Mouse (Mus musculus): ENCODE data around the gene Hipk4. TPM values are rescaled to one million over a fixed set of nuclear protein-coding genes. Genes with fewer than 3 reads are reported as not detected.

Gene Hipk4
- total and polyA plus RNA-seq, 3 experiments: 0.09 to 0.16 TPM; not detected in 1

DNA sequence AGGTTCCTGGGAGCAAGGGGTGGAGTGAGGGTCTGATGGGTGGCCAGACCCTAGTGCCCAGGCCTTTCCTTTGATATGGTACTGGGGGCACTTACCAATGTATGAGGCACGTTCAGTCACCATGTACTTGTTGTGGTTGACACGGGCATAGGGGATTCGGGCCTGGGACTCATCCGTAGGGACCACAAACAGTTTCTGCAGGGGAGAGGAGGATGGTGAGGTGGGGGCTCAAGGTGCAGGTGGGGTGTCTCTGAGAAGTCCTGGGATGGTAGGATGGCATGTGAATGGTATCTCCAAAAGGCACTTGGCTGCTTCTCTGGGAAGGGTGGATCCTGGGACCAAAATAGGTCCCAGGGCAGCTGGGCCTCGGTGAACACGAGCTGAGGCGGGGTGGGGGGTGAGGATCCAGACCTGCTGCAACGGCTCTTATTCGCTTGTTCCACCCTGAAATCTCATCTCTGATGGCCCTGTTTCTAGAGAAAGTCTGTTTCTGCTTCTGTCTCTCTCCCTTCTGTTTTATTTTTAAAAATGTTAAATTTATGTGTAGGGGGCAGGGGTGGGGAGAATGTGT is 9.5 kb downstream of the Hipk4 start:
- H3K4me2 ChIP-seq (ENCODE audit: insufficient read depth, low read depth, poor library complexity, severe bottlenecking): no peak overlapping the region
- H3K36me3 ChIP-seq (replicated peaks in 1 of 2; ENCODE audit: control insufficient read depth in 1 of 2, insufficient read depth in 1 of 2, low read length in 1 of 2): peaks cover 18 to 37% of the 10 kb centered on the region in 2 experiments
- no peak overlapping the region for H3K27ac ChIP-seq (ENCODE audit: insufficient read depth, low read depth)
- H3K79me2 ChIP-seq (replicated peaks; ENCODE audit: control insufficient read depth, extremely low read depth, insufficient read depth, poor library complexity, severe bottlenecking): no peaks in the 10 kb centered on the region
- TF ChIP-seq USF1 (IDR thresholded peaks at IDR 0.05; ENCODE audit: low read depth, low read length) (no peak), ETS1 (conservative IDR thresholded peaks at IDR 0.05; ENCODE audit: low read depth, low read length) (no peak), JUN (IDR thresholded peaks at IDR 0.05; ENCODE audit: insufficient read depth, low read depth, low read length) (no peak), CHD2 (IDR thresholded peaks at IDR 0.05; ENCODE audit: low read length) (no peak), TBP (conservative IDR thresholded peaks at IDR 0.05; ENCODE audit: low read depth, low read length) (no peak), ELF1 (IDR thresholded peaks at IDR 0.05; ENCODE audit: low read depth, low read length) (no peak)
- in situ Hi-C loops (cut with MboI; ENCODE audit: low pct_ligation_motif_present, low pct_unique_long_range_greater_than_20kb, low sequenced_read_pairs) (no loop called here), dilution Hi-C loops (cut with MboI; ENCODE audit: extremely low pct_ligation_motif_present, extremely low pct_unique_long_range_greater_than_20kb, low sequenced_read_pairs) (no loop called here)
- peaks cover 2 to 10% of the 10 kb centered on the region in 2 experiments; a peak in 1 of 4 replicates for H3K4me1 ChIP-seq (ENCODE audit: control insufficient read depth in 1 of 2, insufficient read depth in 2 of 2)
- no peak overlapping the region for H3K4me3 ChIP-seq (replicated peaks in 1 of 3; ENCODE audit: low read depth in 2 of 3, low read length in 2 of 3, poor library complexity in 1 of 3)
- DNase-seq (ENCODE audit: extremely low read depth): no peak
- no peak overlapping the region for H3K9ac ChIP-seq (ENCODE audit: insufficient read depth, low read depth)
- no peaks in the 10 kb centered on the region for H3K27me3 ChIP-seq (replicated peaks)
- no peaks in the 10 kb centered on the region for H3K9me3 ChIP-seq (replicated peaks; ENCODE audit: low read length)

DNA sequence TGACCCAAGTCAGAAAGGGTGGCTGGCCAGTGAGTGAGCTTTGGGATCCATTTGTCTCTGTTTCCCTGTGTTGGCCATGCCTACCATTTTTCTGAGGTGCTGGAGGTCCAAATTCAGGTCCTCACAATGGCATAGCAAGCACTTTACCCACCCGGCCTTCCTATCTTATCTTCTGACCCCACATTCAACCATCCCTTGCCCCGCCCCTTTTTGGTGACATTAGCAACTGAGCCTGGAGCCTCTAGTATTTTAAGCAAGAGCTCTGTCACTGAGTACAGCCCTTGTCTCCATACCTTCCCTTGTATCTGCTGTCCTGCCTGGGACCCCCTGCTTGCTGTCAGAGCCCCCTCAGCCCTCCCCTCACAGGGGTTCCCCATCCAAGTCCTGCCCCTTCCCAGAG is 12.3 kb downstream of the Hipk4 start:
- Histone ChIP-seq H3K27me3 (replicated peaks) (no peaks in the 10 kb centered on the region), H3K4me3 (replicated peaks in 1 of 3; ENCODE audit: low read depth in 2 of 3, low read length in 2 of 3, poor library complexity in 1 of 3) (no peak overlapping the region), H3K79me2 (replicated peaks; ENCODE audit: control insufficient read depth, extremely low read depth, insufficient read depth, poor library complexity, severe bottlenecking) (no peaks in the 10 kb centered on the region), H3K36me3 (replicated peaks in 1 of 2; ENCODE audit: control insufficient read depth in 1 of 2, insufficient read depth in 1 of 2, low read length in 1 of 2) (peaks cover 18 to 47% of the 10 kb centered on the region in 2 experiments), H3K4me1 (ENCODE audit: control insufficient read depth in 1 of 2, insufficient read depth in 2 of 2) (peaks cover 2 to 10% of the 10 kb centered on the region in 2 experiments; a peak in 1 of 4 replicates), H3K27ac (ENCODE audit: insufficient read depth, low read depth) (no peak overlapping the region), H3K9me3 (replicated peaks; ENCODE audit: low read length) (no peaks in the 10 kb centered on the region), H3K4me2 (ENCODE audit: insufficient read depth, low read depth, poor library complexity, severe bottlenecking) (no peak overlapping the region), H3K9ac (ENCODE audit: insufficient read depth, low read depth) (no peak overlapping the region)
- no peak for TF ChIP-seq HCFC1 (IDR thresholded peaks at IDR 0.05; ENCODE audit: low read depth, low read length)
- no peak for TF ChIP-seq KAT2A (IDR thresholded peaks at IDR 0.05; ENCODE audit: insufficient replicate concordance, low read length)
- TF ChIP-seq RCOR1 (conservative IDR thresholded peaks at IDR 0.05; ENCODE audit: low read depth, low read length): no peak
- TF ChIP-seq POLR2A (IDR thresholded peaks at IDR 0.05; ENCODE audit: low read depth, low read length): no peak
- no peak for TF ChIP-seq ETS1 (conservative IDR thresholded peaks at IDR 0.05; ENCODE audit: low read depth, low read length)
- no peak for TF ChIP-seq MXI1 (IDR thresholded peaks at IDR 0.05; ENCODE audit: low read depth, low read length)
- no peak for TF ChIP-seq MYC (IDR thresholded peaks at IDR 0.05; ENCODE audit: low read depth, low read length)
- no peak for TF ChIP-seq MEF2A (IDR thresholded peaks at IDR 0.05; ENCODE audit: borderline replicate concordance, low read depth, low read length)
- in situ Hi-C loops (cut with MboI; ENCODE audit: low pct_ligation_motif_present, low pct_unique_long_range_greater_than_20kb, low sequenced_read_pairs) (no loop called here), dilution Hi-C loops (cut with MboI; ENCODE audit: extremely low pct_ligation_motif_present, extremely low pct_unique_long_range_greater_than_20kb, low sequenced_read_pairs) (no loop called here)
- DNase-seq (ENCODE audit: extremely low read depth): no peak

DNA sequence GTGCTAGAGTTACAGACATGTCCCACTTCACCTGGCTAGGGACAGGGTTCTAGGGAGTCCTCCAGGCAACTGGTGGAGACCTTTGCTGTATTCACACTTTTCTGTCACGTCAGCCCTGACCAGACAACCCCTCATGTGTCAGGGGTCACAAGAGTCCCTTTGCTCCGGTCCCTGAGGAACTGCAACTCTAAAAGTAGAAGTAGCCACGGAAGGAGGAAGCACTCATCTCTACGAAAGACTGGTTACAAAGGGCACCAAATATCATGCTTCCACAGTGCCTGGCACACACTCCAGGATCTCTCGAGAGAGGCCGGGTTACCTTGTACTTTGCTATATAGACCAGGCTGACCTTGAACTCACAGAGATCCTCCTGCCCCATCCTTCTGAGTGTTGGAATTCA is 13.6 kb downstream of the Hipk4 start:
- DNase-seq (ENCODE audit: extremely low read depth): no peak
- peaks cover 18 to 56% of the 10 kb centered on the region in 2 experiments for H3K36me3 ChIP-seq (replicated peaks in 1 of 2; ENCODE audit: control insufficient read depth in 1 of 2, insufficient read depth in 1 of 2, low read length in 1 of 2)
- dilution Hi-C loops (cut with MboI; ENCODE audit: extremely low pct_ligation_motif_present, extremely low pct_unique_long_range_greater_than_20kb, low sequenced_read_pairs): no loop called here

More for the DNA sequence above, 13.6 kb downstream of the Hipk4 start:
- TF ChIP-seq MAZ (IDR thresholded peaks at IDR 0.05; ENCODE audit: low read depth, low read length) (no peak), MXI1 (IDR thresholded peaks at IDR 0.05; ENCODE audit: low read depth, low read length) (no peak), ZMIZ1 (IDR thresholded peaks at IDR 0.05; ENCODE audit: low read depth, low read length) (no peak), BHLHE40 (IDR thresholded peaks at IDR 0.05; ENCODE audit: low read depth, low read length) (no peak), USF2 (conservative IDR thresholded peaks at IDR 0.05; ENCODE audit: low read depth, low read length) (no peak), JUN (IDR thresholded peaks at IDR 0.05; ENCODE audit: insufficient read depth, low read depth, low read length) (no peak), MAFK (IDR thresholded peaks at IDR 0.05; ENCODE audit: insufficient replicate concordance, low read length) (no peak), JUND (conservative IDR thresholded peaks at IDR 0.05; ENCODE audit: low read depth, low read length) (no peak), EP300 (IDR thresholded peaks at IDR 0.05; ENCODE audit: low read length) (no peak), GABPA (IDR thresholded peaks at IDR 0.05; ENCODE audit: insufficient replicate concordance, low read depth, low read length) (no peak), RAD21 (IDR thresholded peaks at IDR 0.05; ENCODE audit: low read depth, low read length) (no peak), HCFC1 (IDR thresholded peaks at IDR 0.05; ENCODE audit: low read depth, low read length) (no peak), POLR2AphosphoS2 (IDR thresholded peaks at IDR 0.05; ENCODE audit: low read depth, low read length) (no peak), MYC (IDR thresholded peaks at IDR 0.05; ENCODE audit: low read depth, low read length) (no peak)
- Histone ChIP-seq H3K4me1 (ENCODE audit: control insufficient read depth in 1 of 2, insufficient read depth in 2 of 2) (peaks cover 2 to 10% of the 10 kb centered on the region in 2 experiments; a peak in 1 of 4 replicates), H3K27me3 (replicated peaks) (no peaks in the 10 kb centered on the region), H3K4me2 (ENCODE audit: insufficient read depth, low read depth, poor library complexity, severe bottlenecking) (no peak overlapping the region), H3K27ac (ENCODE audit: insufficient read depth, low read depth) (no peak overlapping the region), H3K79me2 (replicated peaks; ENCODE audit: control insufficient read depth, extremely low read depth, insufficient read depth, poor library complexity, severe bottlenecking) (no peaks in the 10 kb centered on the region), H3K9ac (ENCODE audit: insufficient read depth, low read depth) (no peak overlapping the region), H3K4me3 (replicated peaks in 1 of 3; ENCODE audit: low read depth in 2 of 3, low read length in 2 of 3, poor library complexity in 1 of 3) (no peak overlapping the region), H3K9me3 (replicated peaks; ENCODE audit: low read length) (no peaks in the 10 kb centered on the region)
- in situ Hi-C loops (cut with MboI; ENCODE audit: low pct_ligation_motif_present, low pct_unique_long_range_greater_than_20kb, low sequenced_read_pairs): no loop called here
